Mouse (Mus musculus) testis, postnatal 14 days (tissue): ENCODE measurements around the gene Gm13057.
"Not testable (repeated sequence)": the region's sequence is repeated elsewhere in the genome, so short reads cannot be mapped to it uniquely, and the experiment has no call there.

ENCODE experiments used
- DNase-seq: peaks from one replicate; pipeline ENCODE4 v3.0.0; 2021; ENCODE audit warnings: low spot score

Gene Gm13057

DNA sequence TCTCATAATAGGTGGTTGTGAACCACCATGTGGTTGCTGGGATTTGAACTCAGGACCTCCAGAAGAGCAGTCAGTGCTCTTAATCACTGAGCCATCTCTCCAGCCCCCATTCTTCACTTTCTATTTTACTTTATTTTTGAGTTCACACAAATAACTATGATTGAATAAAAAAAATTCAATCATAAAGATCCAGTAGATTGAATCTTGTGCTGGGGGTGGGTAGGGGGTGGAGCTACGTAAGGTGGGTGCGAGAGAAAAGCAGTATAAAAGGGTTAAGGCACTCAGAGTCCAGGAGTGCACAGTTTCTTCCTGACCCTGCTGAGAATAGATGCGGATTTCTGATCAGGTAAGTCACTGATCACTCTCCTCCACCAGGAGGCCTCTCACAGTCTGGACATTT is at the start of gene Gm13057, which contains the start of gene BC080695:
Gene Gm13057, plus strand, starts transcription at position 310 of the 400 bp plus-strand sequence.
Gene BC080695, plus strand, starts transcription at position 301 of the 400 bp plus-strand sequence.
- DNase-seq: not testable (repeated sequence)

DNA sequence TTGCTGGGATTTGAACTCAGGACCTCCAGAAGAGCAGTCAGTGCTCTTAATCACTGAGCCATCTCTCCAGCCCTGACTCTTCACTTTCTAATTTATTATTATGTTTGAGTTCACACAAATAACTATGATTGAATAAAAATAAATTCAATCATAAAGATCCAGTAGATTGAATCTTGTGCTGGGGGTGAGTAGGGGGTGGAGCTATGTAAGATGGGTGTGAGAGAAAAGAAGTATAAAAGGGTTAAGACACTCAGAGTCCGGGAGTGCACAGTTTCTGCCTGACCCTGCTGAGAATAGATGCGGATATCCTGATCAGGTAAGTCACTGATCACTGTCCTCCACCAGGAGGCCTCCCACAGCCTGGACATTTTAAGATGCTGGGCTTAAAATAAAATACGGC is 40.5 kb upstream of the Gm13057 start, which contains the start of gene Gm13043:
Gene Gm13043, plus strand, starts transcription at position 301 of the 400 bp plus-strand sequence.
- DNase-seq: no peak

DNA sequence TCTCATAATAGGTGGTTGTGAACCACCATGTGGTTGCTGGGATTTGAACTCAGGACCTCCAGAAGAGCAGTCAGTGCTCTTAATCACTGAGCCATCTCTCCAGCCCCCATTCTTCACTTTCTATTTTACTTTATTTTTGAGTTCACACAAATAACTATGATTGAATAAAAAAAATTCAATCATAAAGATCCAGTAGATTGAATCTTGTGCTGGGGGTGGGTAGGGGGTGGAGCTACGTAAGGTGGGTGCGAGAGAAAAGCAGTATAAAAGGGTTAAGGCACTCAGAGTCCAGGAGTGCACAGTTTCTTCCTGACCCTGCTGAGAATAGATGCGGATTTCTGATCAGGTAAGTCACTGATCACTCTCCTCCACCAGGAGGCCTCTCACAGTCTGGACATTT is 15.9 kb upstream of the Gm13057 start, which contains the start of gene Gm13040:
Gene Gm13040, plus strand, starts transcription at position 301 of the 400 bp plus-strand sequence.
- not testable (repeated sequence) for DNase-seq
